Mouse (Mus musculus) brain, adult 10 weeks (tissue): ENCODE data around the gene Gm7534. TPM values are rescaled to one million over a fixed set of nuclear protein-coding genes. Genes with fewer than 3 reads are reported as not detected.

Source experiments
- polyA plus RNA-seq: library from polyadenylated mRNA; stranded (reverse); fragments of 350-450 nt; fragmentation: Illumina TruSeq; extraction: RNeasy Lipid Tissue Mini Kit (QIAGEN cat#74804); gene quantifications from one replicate; pipeline ENCODE4 v1.2.3, GENCODE M21; 2015; ENCODE audit warnings: low read depth, low replicate concordance

Gm7534 gene
- not detected for polyA plus RNA-seq

GRCm38 (mm10) chr4:134202904-134203303, at the start of gene Gm7534:
Gene Gm7534 (minus strand): TSS chr4:134203004.

GRCm38 (mm10) chr4:134246719-134247258, 44.0 kb upstream of the Gm7534 start, which contains the start of gene Gm30191:
Gene Gm30191 (plus strand): TSS chr4:134246935.

GRCm38 (mm10) chr4:134245148-134245843, 42.5 kb upstream of the Gm7534 start, which contains the start of gene Zfp593:
Gene Zfp593 (minus strand): TSS chr4:134245592.

GRCm38 (mm10) chr4:134243516-134244250, 40.9 kb upstream of the Gm7534 start, which contains the start of gene E130218I03Rik:
Gene E130218I03Rik (plus strand): TSS chr4:134243662.

GRCm38 (mm10) chr4:134238279-134238651, 35.5 kb upstream of the Gm7534 start, which contains the start of gene Cnksr1:
Gene Cnksr1 (minus strand): TSS chr4:134238399.

GRCm38 (mm10) chr4:134227194-134227593, 24.4 kb upstream of the Gm7534 start, which contains the start of gene Catsper4:
Gene Catsper4 (minus strand): TSS chr4:134227383.

Other genes starting within 250 kb of the Gm7534 start
- 235 TPM for gene Hmgn2, start 234.4 kb downstream of the Gm7534 start, polyA plus RNA-seq
- gene Dhdds, start 202.1 kb downstream of the Gm7534 start, polyA plus RNA-seq: 54.8 TPM
- 0.12 TPM for gene Lin28a, start 184.2 kb downstream of the Gm7534 start, polyA plus RNA-seq
- gene Zfp683, start 149.2 kb downstream of the Gm7534 start, polyA plus RNA-seq: not detected
- 3.2 TPM for gene Crybg2, start 142.2 kb downstream of the Gm7534 start, polyA plus RNA-seq
- 9.8 TPM for gene Cd52, start 107.9 kb downstream of the Gm7534 start, polyA plus RNA-seq
- gene Ubxn11, start 100.4 kb downstream of the Gm7534 start, polyA plus RNA-seq: 19.3 TPM
- gene Sh3bgrl3, start 74.2 kb downstream of the Gm7534 start, polyA plus RNA-seq: 286 TPM
- gene Cep85, start 15.9 kb downstream of the Gm7534 start, polyA plus RNA-seq: 12.2 TPM
- not detected for gene Catsper4, start 24.4 kb upstream of the Gm7534 start, polyA plus RNA-seq
- gene Cnksr1, start 35.4 kb upstream of the Gm7534 start, polyA plus RNA-seq: 0.18 TPM
- gene E130218I03Rik, start 40.7 kb upstream of the Gm7534 start, polyA plus RNA-seq: not detected
- gene Zfp593, start 42.6 kb upstream of the Gm7534 start, polyA plus RNA-seq: 12.3 TPM
- gene Gm30191, start 43.9 kb upstream of the Gm7534 start, polyA plus RNA-seq: not detected
- 4.2 TPM for gene Grrp1, start 51.1 kb upstream of the Gm7534 start, polyA plus RNA-seq
- gene Pdik1l, start 84.9 kb upstream of the Gm7534 start, polyA plus RNA-seq: 11.7 TPM
- gene Trim63, start 112.1 kb upstream of the Gm7534 start, polyA plus RNA-seq: not detected
- gene Slc30a2, start 140.2 kb upstream of the Gm7534 start, polyA plus RNA-seq: not detected
- 32.5 TPM for gene Extl1, start 180.8 kb upstream of the Gm7534 start, polyA plus RNA-seq
- 6.1 TPM for gene Pafah2, start 193.3 kb upstream of the Gm7534 start, polyA plus RNA-seq